Mouse (Mus musculus) myocyte (in vitro differentiated cells): ENCODE results near the gene F13a1. TPM values are rescaled to one million over a fixed set of nuclear protein-coding genes. Genes with fewer than 3 reads are reported as not detected.

Experiments
- H3K27me3 ChIP-seq: one replicate; pipeline ENCODE4 v1.6.1; 2011; ENCODE audit not compliant: control insufficient read depth, insufficient read depth, insufficient read length
- H3K36me3 ChIP-seq: one replicate; pipeline ENCODE4 v1.6.1; 2011; ENCODE audit not compliant: control insufficient read depth, insufficient read depth
- H3K4me2 ChIP-seq: one replicate; pipeline ENCODE4 v1.6.1; 2011; ENCODE audit warnings: low read depth, control low read depth
- H3K4me3 ChIP-seq: one replicate; pipeline ENCODE4 v1.5.1; 2011; ENCODE audit warnings: mild to moderate bottlenecking, control low read depth, moderate library complexity
- H3K79me2 ChIP-seq: one replicate; pipeline ENCODE4 v1.6.1; 2011; ENCODE audit not compliant: control insufficient read depth, insufficient read depth
- H3ac ChIP-seq: one replicate; pipeline ENCODE4 v1.6.1; 2011; ENCODE audit not compliant: control insufficient read depth, insufficient read length
- CEBPB ChIP-seq: IDR thresholded peaks from 2 replicates; pipeline ENCODE4 v1.6.1; 2011; ENCODE audit warnings: mild to moderate bottlenecking, moderate library complexity; ENCODE audit not compliant: poor library complexity, insufficient read depth, severe bottlenecking
- E2F4 ChIP-seq: IDR thresholded peaks from one replicate; pipeline ENCODE4 v1.6.1; 2011; ENCODE audit warnings: mild to moderate bottlenecking, control low read depth, moderate library complexity; ENCODE audit not compliant: insufficient read depth
- MAX ChIP-seq: IDR thresholded peaks from one replicate; pipeline ENCODE4 v1.6.1; 2011; ENCODE audit warnings: low read depth, mild to moderate bottlenecking, control low read depth
- MYOD1 ChIP-seq, 3 experiments: IDR thresholded peaks; one replicate each; pipeline ENCODE4 v1.6.1; 2011; ENCODE audit warnings: control low read depth in 2 of 3, low read depth in 2 of 3, mild to moderate bottlenecking in 2 of 3, moderate library complexity in 1 of 3; ENCODE audit not compliant: insufficient read length in 2 of 3, control insufficient read depth in 1 of 3
- MYOG ChIP-seq, 3 experiments: IDR thresholded peaks; one replicate each; pipeline ENCODE4 v1.6.1; 2011; ENCODE audit warnings: control low read depth in 2 of 3, low read depth in 2 of 3, mild to moderate bottlenecking in 2 of 3; ENCODE audit not compliant: insufficient read length in 2 of 3, control insufficient read depth in 1 of 3, insufficient read depth in 1 of 3
- POLR2A ChIP-seq: IDR thresholded peaks from one replicate; pipeline ENCODE4 v1.6.1; 2011; ENCODE audit warnings: low read depth, mild to moderate bottlenecking, control low read depth, moderate library complexity; ENCODE audit not compliant: insufficient read length
- POLR2AphosphoS2 ChIP-seq: IDR thresholded peaks from one replicate; pipeline ENCODE4 v1.6.1; 2011; ENCODE audit warnings: low read depth, control low read depth; ENCODE audit not compliant: insufficient read length
- REST ChIP-seq: IDR thresholded peaks from one replicate; pipeline ENCODE4 v1.6.1; 2011; ENCODE audit warnings: mild to moderate bottlenecking, control low read depth, moderate library complexity; ENCODE audit not compliant: insufficient read depth, insufficient read length
- SRF ChIP-seq: IDR thresholded peaks from one replicate; pipeline ENCODE4 v1.6.1; 2011; ENCODE audit warnings: low read depth; ENCODE audit not compliant: control insufficient read depth, insufficient read length
- TCF12 ChIP-seq: IDR thresholded peaks from one replicate; pipeline ENCODE4 v1.6.1; 2011; ENCODE audit warnings: mild to moderate bottlenecking, control low read depth; ENCODE audit not compliant: poor library complexity, insufficient read depth, severe bottlenecking
- TCF3 ChIP-seq: IDR thresholded peaks from one replicate; pipeline ENCODE4 v1.6.1; 2011; ENCODE audit warnings: low read depth, control low read depth; ENCODE audit not compliant: insufficient read length
- USF1 ChIP-seq: IDR thresholded peaks from one replicate; pipeline ENCODE4 v1.6.1; 2011; ENCODE audit warnings: low read depth, mild to moderate bottlenecking, control low read depth, moderate library complexity
- polyA plus RNA-seq: library from polyadenylated mRNA; unstranded; fragments of >200 nt; fragmentation: generic; extraction: Trizol; gene quantifications from one replicate; pipeline ENCODE4 v1.2.1, GENCODE M21; 2012; ENCODE audit warnings: missing spikeins

F13a1 gene
- polyA plus RNA-seq, 1 experiment, result 0.22 TPM

DNA sequence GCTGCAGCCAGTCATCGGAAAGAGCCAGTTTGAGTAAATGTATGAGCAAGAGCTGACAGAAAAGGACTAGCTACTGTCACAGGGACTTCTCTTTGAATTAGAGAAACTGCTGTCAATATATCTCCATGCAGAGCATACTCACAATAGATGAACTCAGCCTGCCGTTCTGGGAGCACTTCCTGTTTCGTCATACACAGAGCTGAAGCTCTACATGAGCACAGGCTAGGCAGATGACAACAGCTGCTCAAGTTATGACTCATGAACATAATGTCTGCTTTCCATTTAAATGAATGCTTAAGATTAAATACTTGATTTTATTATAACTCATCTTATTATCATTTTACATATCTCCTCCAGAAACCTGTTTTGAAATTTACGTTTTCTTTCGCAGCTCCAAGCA lies 39.3 kb downstream of the F13a1 start:
- Histone ChIP-seq H3K36me3 (no peaks in the 10 kb centered on the region), H3K4me3 (no peak overlapping the region), H3K79me2 (no peaks in the 10 kb centered on the region), H3K27me3 (no peaks in the 10 kb centered on the region), H3ac (no peak overlapping the region), H3K4me2 (peak overlapping the region; percentile 47)
- TF ChIP-seq TCF12 (no peak), POLR2A (no peak), MYOD1 (IDR thresholded peaks at IDR 0.05; ENCODE audit: control insufficient read depth in 1 of 3, insufficient read length in 2 of 3, low read depth in 2 of 3) (peak in 2 of 3 experiments; percentile 55 to 70), MYOG (IDR thresholded peaks at IDR 0.05; ENCODE audit: control insufficient read depth in 1 of 3, insufficient read depth in 1 of 3, insufficient read length in 2 of 3, low read depth in 2 of 3) (peak in 1 of 3 experiments; percentile 37), CEBPB (peak; percentile 64)

DNA sequence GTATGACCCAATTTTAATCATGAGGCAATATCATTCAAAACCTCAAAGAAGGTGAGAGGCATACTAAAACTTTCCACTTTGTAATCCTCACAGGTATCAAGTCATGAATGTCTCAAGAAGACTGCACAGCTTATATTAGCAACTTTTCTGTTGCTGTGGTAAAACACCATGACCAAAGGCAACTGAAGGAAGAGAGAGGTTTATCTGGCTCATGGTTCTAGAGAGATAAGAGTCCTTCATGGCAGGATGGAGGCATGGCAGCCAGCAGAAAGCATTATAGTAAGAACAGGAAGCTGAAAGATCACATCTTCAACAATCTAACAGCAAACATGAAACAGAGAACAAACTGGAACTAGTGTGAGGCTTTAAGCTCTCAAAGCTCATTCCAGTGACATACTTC lies 43.8 kb downstream of the F13a1 start:
- TF ChIP-seq TCF12, result no peak
- H3K36me3 ChIP-seq, result no peaks in the 10 kb centered on the region
- no peak overlapping the region for H3K4me3 ChIP-seq
- H3ac ChIP-seq, result no peak overlapping the region
- no peaks in the 10 kb centered on the region for H3K27me3 ChIP-seq
- no peak overlapping the region for H3K4me2 ChIP-seq
- no peaks in the 10 kb centered on the region for H3K79me2 ChIP-seq

DNA sequence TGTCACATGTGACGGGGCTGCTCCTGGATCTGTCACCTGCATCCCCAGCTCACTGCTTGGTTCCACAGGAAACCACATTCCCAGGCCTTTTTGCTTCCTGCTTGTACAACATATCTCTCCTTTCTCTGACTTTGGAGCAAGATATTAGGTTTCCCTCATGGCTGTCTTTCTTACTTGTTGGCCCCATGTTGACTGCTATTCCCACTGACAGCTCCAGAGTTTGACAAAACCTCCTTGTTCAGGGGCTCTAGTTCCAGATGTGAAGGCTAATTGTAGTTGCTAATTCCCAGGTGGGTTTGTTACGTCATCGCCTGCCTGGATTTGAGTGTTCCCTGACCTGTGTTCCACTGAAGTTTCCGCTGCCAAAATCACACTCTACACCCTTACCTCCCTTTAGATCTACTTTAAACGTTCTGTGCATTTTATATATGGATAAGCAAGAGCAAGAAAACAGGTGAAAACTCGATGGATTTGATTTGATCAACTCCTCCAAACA lies 50.8 kb downstream of the F13a1 start:
- H3K36me3 ChIP-seq, result no peaks in the 10 kb centered on the region
- H3ac ChIP-seq, result no peak overlapping the region
- H3K27me3 ChIP-seq, result no peaks in the 10 kb centered on the region
- H3K4me3 ChIP-seq, result no peak overlapping the region
- TF ChIP-seq MAX (no peak), E2F4 (no peak), TCF12 (no peak), POLR2A (no peak), TCF3 (no peak), POLR2AphosphoS2 (no peak), MYOG (IDR thresholded peaks at IDR 0.05; ENCODE audit: control insufficient read depth in 1 of 3, insufficient read depth in 1 of 3, insufficient read length in 2 of 3, low read depth in 2 of 3) (no peak), REST (no peak), CEBPB (no peak), MYOD1 (IDR thresholded peaks at IDR 0.05; ENCODE audit: control insufficient read depth in 1 of 3, insufficient read length in 2 of 3, low read depth in 2 of 3) (no peak), SRF (no peak), USF1 (no peak)
- no peaks in the 10 kb centered on the region for H3K79me2 ChIP-seq
- no peak overlapping the region for H3K4me2 ChIP-seq

DNA sequence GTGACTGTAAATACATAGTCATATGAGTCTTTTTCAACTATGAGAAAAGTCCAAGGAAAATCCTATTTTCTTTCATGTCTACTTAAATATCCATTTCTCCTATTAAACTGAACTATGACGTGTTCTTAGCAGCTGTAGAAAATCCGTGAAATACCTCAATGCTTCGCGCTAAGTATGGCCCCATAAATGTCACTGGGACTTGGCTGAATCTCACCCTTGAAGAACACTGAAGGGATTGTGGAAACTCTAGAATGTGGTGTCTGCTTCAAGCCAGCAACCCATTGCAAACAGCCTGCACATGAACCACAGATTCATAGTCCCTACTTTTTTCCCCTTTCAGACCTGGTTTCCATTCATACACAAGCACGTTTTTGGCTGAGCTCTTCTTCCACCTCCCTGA lies 56.5 kb downstream of the F13a1 start:
- no peak overlapping the region for H3ac ChIP-seq
- H3K4me3 ChIP-seq, result no peak overlapping the region
- no peak overlapping the region for H3K4me2 ChIP-seq
- no peaks in the 10 kb centered on the region for H3K79me2 ChIP-seq
- H3K27me3 ChIP-seq, result no peaks in the 10 kb centered on the region
- no peaks in the 10 kb centered on the region for H3K36me3 ChIP-seq
- no peak for TF ChIP-seq MYOD1 (IDR thresholded peaks at IDR 0.05; ENCODE audit: control insufficient read depth in 1 of 3, insufficient read length in 2 of 3, low read depth in 2 of 3)
- no peak for TF ChIP-seq REST
- TF ChIP-seq MAX, result no peak
- TF ChIP-seq USF1, result no peak

DNA sequence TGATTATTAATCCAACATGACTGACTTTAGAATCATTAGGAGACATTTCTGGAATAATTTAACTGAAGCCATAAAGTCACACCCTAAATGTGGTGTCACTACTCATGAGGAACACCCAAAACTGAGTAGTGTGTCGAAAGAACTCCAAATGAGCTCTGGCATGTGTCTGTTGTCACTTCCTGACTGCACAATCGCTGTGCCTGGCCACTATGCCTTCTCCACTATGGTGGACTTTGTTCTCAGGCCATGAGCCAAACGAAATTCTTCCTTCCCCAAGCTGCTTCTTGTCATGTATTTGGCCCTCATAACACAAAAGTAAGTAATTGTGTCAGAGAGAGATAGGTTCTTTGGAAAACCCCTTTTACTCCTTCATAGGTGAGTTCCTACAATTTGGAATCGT lies 61.7 kb downstream of the F13a1 start:
- Histone ChIP-seq H3K4me2 (no peak overlapping the region), H3K79me2 (no peaks in the 10 kb centered on the region), H3K4me3 (no peak overlapping the region), H3K36me3 (no peaks in the 10 kb centered on the region), H3ac (no peak overlapping the region), H3K27me3 (no peaks in the 10 kb centered on the region)
- TF ChIP-seq TCF3, result no peak
- TF ChIP-seq POLR2A, result no peak
- no peak for TF ChIP-seq POLR2AphosphoS2

DNA sequence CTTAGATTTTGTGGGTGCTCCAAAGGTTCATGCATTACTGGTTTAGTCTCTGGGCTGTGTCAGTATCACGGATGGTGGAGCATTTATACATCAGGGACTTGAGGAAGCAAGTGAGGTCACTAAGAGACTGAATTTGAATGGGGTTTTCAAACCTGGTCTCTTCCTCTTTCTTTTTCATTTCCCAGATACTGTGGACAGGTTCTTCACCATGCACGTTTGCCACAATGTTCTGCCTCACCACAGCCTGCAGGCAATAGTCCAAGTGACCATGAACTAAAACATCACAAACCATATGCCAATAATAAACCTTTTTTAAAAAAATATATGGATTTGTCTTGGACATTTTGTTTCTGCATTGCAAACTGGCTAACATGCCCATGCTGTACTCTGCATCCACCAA lies 77.0 kb downstream of the F13a1 start:
- Histone ChIP-seq H3ac (no peak overlapping the region), H3K79me2 (no peaks in the 10 kb centered on the region), H3K27me3 (no peaks in the 10 kb centered on the region), H3K4me2 (no peak overlapping the region), H3K36me3 (no peaks in the 10 kb centered on the region), H3K4me3 (no peak overlapping the region)
- TF ChIP-seq MAX, result no peak
- no peak for TF ChIP-seq POLR2A
- TF ChIP-seq REST, result no peak
- TF ChIP-seq USF1, result no peak
